Mouse (Mus musculus) layer of hippocampus, adult 9-10 months (tissue): ENCODE results near the gene Gdpd3.

ENCODE experiments used
- DNase-seq: peaks from one replicate; pipeline ENCODE4 v3.0.0; 2022; ENCODE audit warnings: low spot score

The Gdpd3 gene

DNA sequence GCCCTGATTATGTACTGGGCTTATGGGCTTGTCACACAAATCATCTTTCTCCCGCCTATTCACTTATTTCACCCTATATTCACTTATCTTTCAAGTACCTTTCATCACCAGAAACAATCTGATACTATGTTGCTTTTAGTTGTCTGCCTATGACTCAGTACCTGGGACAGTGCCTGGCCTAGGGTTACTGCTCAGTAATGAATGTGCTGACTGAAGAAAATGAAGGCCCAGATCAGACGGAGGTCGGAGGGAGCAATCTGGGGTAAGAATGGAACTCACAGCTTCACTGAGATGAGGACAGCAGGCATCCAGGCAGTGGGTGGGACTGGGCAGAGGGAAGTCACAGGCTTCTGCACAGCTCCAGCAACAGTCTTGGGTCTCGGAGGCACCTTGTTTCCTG lies 41.3 kb downstream of the Gdpd3 start:
- no peak for DNase-seq

DNA sequence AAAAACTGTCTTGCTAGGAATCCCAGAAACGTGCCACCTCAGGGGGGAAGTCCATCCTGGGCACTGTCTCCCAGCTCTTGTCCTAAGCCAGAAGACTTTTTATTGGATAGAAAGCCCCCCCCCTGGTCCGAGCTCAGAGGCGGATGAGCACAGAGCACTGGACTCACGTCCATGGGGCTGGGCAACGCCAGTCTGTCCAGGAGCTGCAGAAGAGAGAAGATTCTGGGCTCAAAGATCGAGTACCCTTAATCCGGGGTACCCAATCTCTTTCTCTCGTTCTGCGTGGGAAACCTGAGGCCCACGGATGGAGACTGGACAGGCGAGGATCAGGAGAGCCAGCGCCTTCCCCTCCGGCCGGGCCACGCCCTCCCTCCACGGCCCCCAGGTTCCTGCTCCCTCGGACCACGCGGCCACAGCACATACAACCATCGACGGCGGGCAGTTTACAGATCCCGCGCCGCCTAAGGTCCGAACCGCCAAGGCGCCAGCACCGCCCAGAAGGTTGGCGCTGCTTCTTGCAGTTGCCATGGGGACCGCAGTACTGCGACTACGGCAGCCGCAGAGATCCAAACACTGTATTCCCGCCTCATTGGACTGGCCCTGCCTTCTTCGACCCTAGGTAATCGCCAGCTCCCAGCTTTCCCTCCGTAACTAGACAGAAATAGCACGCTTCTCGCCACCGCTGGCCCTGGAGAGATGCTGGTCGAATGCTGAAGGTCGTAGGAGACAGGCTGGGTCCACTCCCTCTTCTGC lies 42.7 kb downstream of the Gdpd3 start:
- DNase-seq, result peak; percentile 68

DNA sequence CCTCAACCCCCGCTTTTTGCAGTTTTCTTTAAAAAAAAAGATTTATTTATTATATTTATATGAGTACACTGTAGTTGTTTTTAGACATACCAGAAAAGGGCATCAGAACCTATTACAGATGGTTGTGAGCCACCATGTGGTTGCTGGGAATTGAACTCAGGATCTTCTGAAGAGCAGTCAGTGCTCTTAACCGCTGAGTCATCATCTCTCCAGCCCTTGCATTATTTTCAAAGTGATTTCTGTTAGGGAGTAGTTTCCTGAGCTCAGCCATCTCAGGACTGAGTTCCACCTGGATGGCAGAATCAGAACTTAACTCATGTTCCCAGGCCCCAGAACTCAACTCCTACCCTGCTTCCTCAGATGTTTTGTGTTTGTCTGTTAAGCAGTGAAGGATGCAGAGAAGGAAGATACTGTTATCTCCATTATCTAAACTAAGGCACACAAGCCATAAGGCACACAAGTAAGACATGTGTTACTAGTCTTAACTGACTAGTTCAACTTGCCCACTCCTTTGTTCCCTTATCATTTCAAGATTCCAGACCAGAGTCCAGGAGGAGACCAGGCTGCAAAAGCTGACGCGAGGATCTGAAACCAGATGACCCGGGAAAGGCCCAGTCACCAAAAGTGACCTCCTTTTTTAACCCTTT lies 43.7 kb downstream of the Gdpd3 start:
- no peak for DNase-seq

DNA sequence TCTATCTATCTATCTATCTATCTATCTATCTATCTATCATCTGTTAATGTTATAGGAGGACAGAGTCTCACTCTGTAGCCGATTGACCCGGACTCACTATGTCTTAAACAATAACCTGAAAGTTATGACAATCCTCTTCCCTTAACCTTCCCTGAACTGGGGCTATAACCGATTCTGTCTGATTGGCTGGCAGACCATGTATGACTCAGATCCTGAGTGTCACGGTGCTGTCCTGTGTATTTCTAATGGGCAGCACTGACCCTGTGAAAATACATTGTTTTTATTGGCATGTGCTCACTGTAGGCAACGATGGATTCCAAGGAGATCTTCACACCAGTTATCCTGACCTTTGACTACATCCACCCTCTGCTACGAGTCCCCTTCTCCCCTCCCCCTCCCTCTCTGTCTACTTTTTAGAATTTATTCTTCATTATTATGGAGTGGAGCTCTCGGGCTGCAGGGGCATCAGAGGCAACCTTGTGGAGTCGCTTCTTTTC lies 49.6 kb downstream of the Gdpd3 start:
- DNase-seq, result no peak

DNA sequence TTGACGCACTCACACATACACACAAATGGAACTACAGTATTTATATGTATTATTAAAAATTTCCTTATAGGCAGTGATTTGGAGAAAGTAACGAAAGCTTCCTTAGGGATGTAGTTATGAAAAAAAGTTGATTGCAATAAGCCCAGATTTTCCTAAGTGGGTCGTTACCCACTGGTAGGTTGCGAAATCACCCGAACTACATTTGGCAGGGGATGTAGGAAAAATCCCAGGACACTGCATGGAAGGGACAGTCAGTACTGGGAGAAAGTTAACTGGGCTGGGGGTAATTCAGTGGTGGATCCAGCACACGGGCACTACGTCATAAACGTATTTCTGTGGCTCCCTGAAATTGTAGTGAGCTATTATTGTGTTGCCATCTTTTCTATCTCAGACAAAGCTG lies 50.4 kb downstream of the Gdpd3 start:
- DNase-seq, result no peak

DNA sequence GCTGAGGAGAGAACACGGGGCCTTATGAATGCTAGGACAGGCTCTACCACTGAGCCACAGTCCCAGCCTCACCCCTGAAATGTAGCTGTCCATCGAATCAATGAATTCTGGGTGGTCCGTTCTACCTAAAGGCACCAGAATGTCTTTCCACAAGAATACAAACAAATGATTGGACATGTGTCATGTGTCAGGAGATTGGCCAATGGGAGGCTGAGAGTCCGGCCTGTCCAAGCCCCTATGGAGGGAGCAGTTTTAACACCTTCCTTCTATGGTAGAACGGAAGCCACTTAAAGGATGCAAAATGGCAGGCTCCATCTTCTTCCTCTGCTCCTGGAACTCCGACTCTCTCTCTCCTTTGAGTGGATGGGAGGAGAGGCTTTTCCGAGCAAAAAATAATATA lies 51.5 kb downstream of the Gdpd3 start:
- no peak for DNase-seq

DNA sequence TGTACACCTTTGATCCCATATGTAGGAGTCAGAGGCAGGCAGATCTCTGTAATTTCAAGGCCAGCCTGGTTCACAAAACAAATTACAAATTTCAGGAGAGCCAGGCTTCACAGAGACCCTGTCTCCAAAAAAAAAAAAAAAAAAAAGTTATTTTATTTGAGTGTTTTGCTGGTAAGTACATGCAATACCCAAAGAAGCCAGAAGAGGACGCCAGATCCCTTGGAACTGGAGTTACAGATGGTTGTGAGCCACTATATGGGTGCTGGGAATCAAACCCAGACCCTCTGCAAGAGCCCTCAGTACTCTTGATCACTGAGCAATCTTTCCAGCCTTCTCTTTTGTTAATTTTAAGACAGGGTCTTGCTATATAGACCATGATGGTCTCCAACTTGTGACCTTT lies 52.7 kb downstream of the Gdpd3 start:
- DNase-seq, result no peak

DNA sequence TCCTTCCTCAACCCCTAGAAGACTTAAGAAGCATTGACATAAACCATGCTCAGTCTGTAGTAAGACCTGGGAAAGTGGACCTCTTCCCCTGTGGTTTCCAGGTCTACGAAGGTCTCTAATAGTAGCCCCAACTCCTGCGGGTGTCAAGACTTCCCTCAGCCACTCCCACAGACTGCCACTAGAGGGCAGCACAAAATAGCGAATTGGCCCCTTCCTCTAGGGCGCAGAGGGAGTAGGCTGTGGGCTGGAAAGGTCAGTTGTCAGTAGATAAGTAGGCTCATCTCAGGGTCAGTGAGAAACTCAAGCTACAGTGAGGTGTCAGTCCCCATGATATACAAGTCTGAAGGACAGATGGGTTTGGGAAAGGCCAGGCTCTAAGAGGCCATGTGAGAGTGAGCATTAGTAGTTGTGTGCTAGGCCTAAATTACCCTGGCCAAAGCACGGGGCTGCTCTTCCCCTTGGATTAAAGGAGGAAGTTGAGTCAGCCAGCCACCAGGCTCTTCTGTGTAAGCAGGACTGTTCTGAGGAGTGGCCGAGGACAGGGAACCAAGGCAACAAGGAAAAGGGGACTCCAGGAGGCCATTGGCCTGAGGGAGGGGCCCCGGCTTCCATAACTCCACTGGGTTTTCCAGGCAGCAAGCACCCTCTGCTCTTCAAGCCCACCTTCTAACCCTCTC lies 55.8 kb downstream of the Gdpd3 start:
- peak; percentile 78 for DNase-seq

DNA sequence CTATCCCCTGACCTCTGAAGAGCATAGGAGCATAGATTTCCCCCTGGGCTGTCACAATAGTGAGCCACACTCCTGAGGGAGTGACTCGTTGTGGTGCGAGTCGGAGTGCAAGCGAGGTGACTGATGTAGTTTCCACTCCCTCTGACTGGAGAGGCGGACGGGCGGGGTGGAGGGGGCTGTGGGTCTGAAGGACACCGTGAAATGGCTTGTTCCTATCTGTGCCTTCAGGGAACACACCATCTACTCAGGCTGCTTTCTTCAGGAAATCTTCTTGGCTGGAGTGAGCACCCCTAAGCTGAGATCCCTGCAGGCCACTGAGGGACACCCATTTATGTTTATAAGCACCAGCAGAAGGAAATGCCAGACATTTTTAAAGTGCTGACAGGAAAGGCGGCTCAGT lies 56.6 kb downstream of the Gdpd3 start:
- no peak for DNase-seq

DNA sequence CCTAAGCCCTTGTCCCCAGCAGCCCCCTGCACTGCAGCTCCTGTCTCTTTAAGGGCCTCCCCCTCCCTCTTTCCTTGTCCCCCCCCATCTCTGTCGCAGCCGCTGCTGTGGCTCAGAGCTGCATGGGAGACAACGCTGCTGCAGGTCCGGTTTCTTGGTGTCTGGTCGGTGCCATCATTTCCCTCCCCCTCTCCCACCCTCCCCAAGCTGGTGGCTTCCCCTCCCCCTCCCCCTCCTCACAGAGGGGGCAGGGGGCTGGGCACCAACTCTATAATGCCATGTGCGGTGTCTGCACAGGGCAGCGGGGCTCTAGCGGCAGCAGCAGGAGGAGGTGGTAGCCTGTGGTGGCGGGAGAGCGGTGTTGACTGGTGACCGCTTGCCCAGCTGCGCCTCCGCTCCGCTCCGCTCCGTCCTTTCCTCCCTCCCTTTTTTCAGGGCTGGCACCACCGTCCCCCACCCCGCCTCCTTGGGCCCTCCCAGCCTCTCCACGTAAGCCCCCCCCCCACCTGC lies 57.1 kb downstream of the Gdpd3 start:
- no peak for DNase-seq

DNA sequence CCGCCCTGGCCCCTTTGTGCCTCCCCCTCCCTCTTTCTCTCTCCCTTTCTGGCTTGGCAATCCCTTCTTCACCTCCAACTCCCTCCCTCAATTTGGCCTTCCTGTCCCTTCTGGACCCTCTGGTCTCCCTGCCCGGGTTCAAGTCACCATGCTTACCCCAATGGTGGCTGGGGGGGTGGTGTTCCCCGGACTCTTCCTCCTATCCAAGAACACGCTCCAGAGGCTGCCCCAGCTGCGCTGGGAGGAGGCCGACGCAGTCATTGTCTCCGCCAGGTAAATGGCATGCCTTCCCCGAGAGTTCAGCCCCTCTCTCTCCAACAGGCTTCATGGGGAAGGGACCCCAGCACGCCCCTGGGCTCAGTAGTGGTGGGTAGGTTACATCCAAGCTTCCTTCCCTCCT lies 57.8 kb downstream of the Gdpd3 start:
- DNase-seq, result no peak
